In genomic region chr3:94974528-94975422, GRCm38 (mm10) we compare ENCODE assay signal across 8 mouse cellular contexts. TPM values are rescaled to one million over a fixed set of nuclear protein-coding genes. Genes with fewer than 3 reads are reported as not detected.
DNase-seq lines count a peak whose midpoint lies in the region; ATAC-seq and TF ChIP-seq lines count a peak whose summit lies in the region.

Gene Pi4kb (plus strand): TSS chr3:94974731.

- WGBS in kidney, embryonic 14.5 days = under 1% methylated on average over 54 of the region's 57 CpGs
- WGBS in limb, embryonic 15.5 days = under 1% methylated on average over 53 of the region's 57 CpGs

- no peak for TF ChIP-seq CTCF in bone marrow macrophage, adult 2 months (IDR thresholded peaks at IDR 0.05; ENCODE audit: low read depth, low read length)
- TF ChIP-seq CTCF in embryonic fibroblast, embryonic 13.5 days (IDR thresholded peaks at IDR 0.05; ENCODE audit: borderline replicate concordance, insufficient read depth, low read length) = no peak

- peak; percentile 92 for ATAC-seq in kidney, embryonic 14.5 days (ENCODE audit: low FRiP score, low TSS enrichment)
- ATAC-seq in limb, embryonic 15.5 days (ENCODE audit: insufficient number of reproducible peaks, low FRiP score, low TSS enrichment, low read depth) = peak; percentile 90

- peak within 1 kb of the TSS; percentile 70 for H3K4me2 ChIP-seq in kidney, embryonic 14.5 days (replicated peaks; ENCODE audit: low read depth, low read length)
- H3K4me2 ChIP-seq in limb, embryonic 15.5 days = peak within 1 kb of the TSS; percentile 63

- peaks cover 21% of the 10 kb centered on the region for H3K4me1 ChIP-seq in bone marrow macrophage, adult 2 months (ENCODE audit: control insufficient read depth, insufficient read depth, low read length)
- H3K4me1 ChIP-seq in embryonic fibroblast, embryonic 13.5 days (ENCODE audit: control insufficient read depth, insufficient read depth, low read length) = no peaks in the 10 kb centered on the region; the same call in 1 of the 2 replicates
- peaks cover 6% of the 10 kb centered on the region for H3K4me1 ChIP-seq in kidney, embryonic 14.5 days (ENCODE audit: control insufficient read depth, insufficient read depth, low read length)
- peaks cover 18% of the 10 kb centered on the region for H3K4me1 ChIP-seq in limb, embryonic 15.5 days

- no peak for TF ChIP-seq POLR2A in bone marrow macrophage, adult 2 months (IDR thresholded peaks at IDR 0.05; ENCODE audit: borderline replicate concordance, low read depth, low read length)
- TF ChIP-seq POLR2A in embryonic fibroblast, embryonic 13.5 days (IDR thresholded peaks at IDR 0.05; ENCODE audit: low read depth, low read length) = peak; percentile 81

- H3K27ac ChIP-seq in bone marrow macrophage, adult 2 months (ENCODE audit: insufficient read depth, low read depth, low read length) = peak within 1 kb of the TSS; percentile 89
- H3K27ac ChIP-seq in embryonic fibroblast, embryonic 13.5 days (ENCODE audit: insufficient read depth, low read length) = peak within 1 kb of the TSS; percentile 85
- H3K27ac ChIP-seq in kidney, embryonic 14.5 days (ENCODE audit: low read depth, low read length) = peak within 1 kb of the TSS; percentile 89
- peak within 1 kb of the TSS; percentile 94 for H3K27ac ChIP-seq in limb, embryonic 15.5 days

- H3K36me3 ChIP-seq in kidney, embryonic 14.5 days (ENCODE audit: control insufficient read depth, insufficient read depth, low read length) = 0 out of 2 replicates have a peak, but pooled peaks cover 5% of the 10 kb centered on the region
- peaks cover 6% of the 10 kb centered on the region for H3K36me3 ChIP-seq in limb, embryonic 15.5 days

- no peaks in the 10 kb centered on the region for H3K27me3 ChIP-seq in kidney, embryonic 14.5 days (ENCODE audit: control insufficient read depth, insufficient read depth, low read length)
- H3K27me3 ChIP-seq in limb, embryonic 15.5 days = no peaks in the 10 kb centered on the region

- peak; percentile 97 for DNase-seq in A20 (ENCODE audit: low read depth, low spot score)
- peak; percentile 88 to 92 for DNase-seq in heart, adult 9 months (ENCODE audit: low spot score in 2 of 2)
- DNase-seq in monocyte, adult 2 months (ENCODE audit: low read depth in 1 of 2, low spot score in 2 of 2) = peak; percentile 66 to 89
- DNase-seq in spleen, postnatal 36 days (ENCODE audit: low spot score in 2 of 2) = peak; percentile 86 to 89

- no peaks in the 10 kb centered on the region for H3K9me3 ChIP-seq in kidney, embryonic 14.5 days (ENCODE audit: control insufficient read depth, low read length)
- no peaks in the 10 kb centered on the region for H3K9me3 ChIP-seq in limb, embryonic 15.5 days

- peak within 1 kb of the TSS; percentile 90 for H3K4me3 ChIP-seq in bone marrow macrophage, adult 2 months (ENCODE audit: insufficient read depth, low read length)
- peak within 1 kb of the TSS; percentile 94 for H3K4me3 ChIP-seq in embryonic fibroblast, embryonic 13.5 days (ENCODE audit: insufficient read depth, low read length)
- peak within 1 kb of the TSS; percentile 82 for H3K4me3 ChIP-seq in kidney, embryonic 14.5 days (ENCODE audit: low read length)
- peak within 1 kb of the TSS; percentile 94 for H3K4me3 ChIP-seq in limb, embryonic 15.5 days

- H3K9ac ChIP-seq in kidney, embryonic 14.5 days (ENCODE audit: low read depth, low read length) = peak within 1 kb of the TSS; percentile 88
- H3K9ac ChIP-seq in limb, embryonic 15.5 days = peak within 1 kb of the TSS; percentile 97

RNA-seq across cellular contexts. Expression of gene Pi4kb, which starts in this region (rescaled TPM):
- polyA plus RNA-seq in bone marrow macrophage, adult 2 months (2012; ENCODE audit: insufficient read depth, insufficient read length, missing spikeins) = 23.7 and 28.6 TPM in 2 replicates
- polyA plus RNA-seq in embryonic fibroblast, embryonic 13.5 days (2011; ENCODE audit: insufficient read length, low read depth, missing spikeins) = 32.1 and 35.9 TPM in 2 replicates
- 22.6 and 25.7 TPM in 2 replicates for polyA plus RNA-seq in kidney, embryonic 14.5 days (2014; fragmentation: Nextera tagmentation; extraction: Ambion mirVana)
- polyA plus RNA-seq in limb, embryonic 15.5 days (2015; fragmentation: Nextera tagmentation; extraction: Ambion mirVana) = 26.8 and 29.1 TPM in 2 replicates

Comparison
In these comparisons a context has a peak if more than half of its experiments do, and no peak if none do; other contexts are left out.
1. Peak in every context shown above with its lines: DNase-seq, ATAC-seq, H3K4me3 ChIP-seq and H3K27ac ChIP-seq.